Mouse (Mus musculus) brain, adult 10 weeks (tissue): Measurements from ENCODE around the gene Gpc6. TPM values are rescaled to one million over a fixed set of nuclear protein-coding genes. Genes with fewer than 3 reads are reported as not detected.

Experiments used
- polyA plus RNA-seq: library from polyadenylated mRNA; stranded (reverse); fragments of 350-450 nt; fragmentation: Illumina TruSeq; extraction: RNeasy Lipid Tissue Mini Kit (QIAGEN cat#74804); gene quantifications from one replicate; pipeline ENCODE4 v1.2.3, GENCODE M21; 2015; ENCODE audit warnings: low read depth, low replicate concordance

Gpc6 gene
- polyA plus RNA-seq: 3.9 TPM

DNA sequence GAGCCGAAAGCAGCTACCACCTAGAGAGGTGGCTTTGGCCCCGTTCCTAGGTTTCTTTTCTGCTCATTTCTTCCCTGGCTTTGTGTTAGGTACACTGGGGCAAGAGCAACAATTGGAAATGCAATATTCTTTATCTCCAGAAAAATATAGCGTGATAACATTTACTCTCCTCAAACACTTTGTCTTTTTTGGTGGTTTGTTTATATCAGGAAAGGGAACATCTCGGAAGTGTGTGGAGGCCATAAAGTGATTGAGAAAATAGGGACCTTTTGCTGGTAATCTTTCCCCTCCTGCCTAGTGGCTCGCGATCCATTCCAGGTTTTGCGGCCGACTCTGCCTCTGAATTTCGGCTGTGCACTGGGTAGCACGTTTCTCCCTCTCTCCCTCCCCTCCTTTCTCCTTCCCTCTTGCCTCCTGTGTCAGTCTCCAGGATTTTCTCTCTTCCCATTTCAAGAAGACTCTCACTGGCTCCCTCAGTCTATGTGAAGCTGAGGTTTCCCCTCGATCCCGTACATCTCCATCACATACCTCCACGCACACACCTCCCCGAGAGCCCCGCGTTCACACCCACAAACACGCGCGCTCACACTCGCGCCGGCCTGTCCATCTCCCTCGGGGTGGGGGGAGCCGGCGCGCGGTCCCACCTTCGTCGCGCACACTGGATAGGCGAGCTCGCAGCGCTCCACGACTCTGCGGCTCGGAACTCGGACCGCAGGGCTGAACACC, at the start of gene Gpc6:
Gene Gpc6, plus strand, starts transcription at position 440 of the 726 bp plus-strand sequence.

